Mouse (Mus musculus): ENCODE measurements around the gene Hoxa5. TPM values are rescaled to one million over a fixed set of nuclear protein-coding genes. Genes with fewer than 3 reads are reported as not detected.

The Hoxa5 gene
- total and polyA plus RNA-seq, 2 experiments from 2014 or later = 81.7 to 108 TPM

GRCm38 (mm10) chr6:52156551-52157200 is 47.7 kb downstream of the Hoxa5 start:
- ATAC-seq = no peak

GRCm38 (mm10) chr6:52155471-52155870 is 48.9 kb downstream of the Hoxa5 start:
- ATAC-seq (no peak), DNase-seq (ENCODE audit: low spot score) (no peak)
- no peaks in the 10 kb centered on the region for H3K36me3 ChIP-seq (ENCODE audit: insufficient read depth, low read length)
- peaks cover 86% of the 10 kb centered on the region for H3K27me3 ChIP-seq (ENCODE audit: insufficient read depth, low read length)
- no peak overlapping the region for H3K4me3 ChIP-seq (ENCODE audit: low read length)
- H3K4me1 ChIP-seq (ENCODE audit: insufficient read depth, low read length) = no peaks in the 10 kb centered on the region
- no peak for TF ChIP-seq CTCF (IDR thresholded peaks at IDR 0.05; ENCODE audit: low read depth)
- no peak overlapping the region for H3K9ac ChIP-seq (replicated peaks; ENCODE audit: low read length)
- no peak overlapping the region for H3K27ac ChIP-seq
- H3K9me3 ChIP-seq (ENCODE audit: low read length) = no peaks in the 10 kb centered on the region
- WGBS = 61% methylated on average over 3 of the region's 3 CpGs
- no peak overlapping the region for H3K4me2 ChIP-seq (ENCODE audit: low read depth, low read length)

More at GRCm38 (mm10) chr6:52156551-52157200, 47.7 kb downstream of the Hoxa5 start:
- Histone ChIP-seq H3K9me3 (ENCODE audit: low read length) (no peaks in the 10 kb centered on the region), H3K9ac (replicated peaks; ENCODE audit: low read length) (no peak overlapping the region), H3K4me1 (ENCODE audit: insufficient read depth, low read length) (no peaks in the 10 kb centered on the region), H3K4me3 (ENCODE audit: low read length) (peak overlapping the region; percentile 67), H3K27ac (no peak overlapping the region), H3K36me3 (ENCODE audit: insufficient read depth, low read length) (no peaks in the 10 kb centered on the region), H3K4me2 (ENCODE audit: low read depth, low read length) (peak overlapping the region; percentile 93), H3K27me3 (ENCODE audit: insufficient read depth, low read length) (peaks cover 79% of the 10 kb centered on the region)
- WGBS = 17% methylated on average over 20 of the region's 20 CpGs
- DNase-seq (ENCODE audit: low spot score) = no peak
- no peak for TF ChIP-seq CTCF (IDR thresholded peaks at IDR 0.05; ENCODE audit: low read depth)

DNA sequence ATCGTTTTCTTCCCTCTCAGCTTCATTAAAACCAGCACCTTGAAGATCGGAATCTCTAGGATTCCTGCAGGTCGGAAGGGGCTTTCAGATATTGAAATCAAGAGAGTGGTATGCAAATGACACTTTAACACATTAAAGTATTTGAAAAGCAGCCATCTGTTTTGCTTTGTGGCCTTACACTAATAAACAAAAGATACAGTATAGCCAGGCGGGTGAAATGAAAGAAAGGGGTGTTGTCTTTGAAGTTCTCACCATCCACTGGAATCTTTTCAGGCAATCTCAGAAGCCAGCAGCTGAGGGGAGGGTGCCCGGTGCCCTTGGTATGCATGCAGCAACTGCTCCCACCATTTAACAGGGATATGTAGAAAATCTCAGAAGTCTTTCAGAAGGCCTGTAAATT is 50.3 kb downstream of the Hoxa5 start:
- no peaks in the 10 kb centered on the region for H3K9me3 ChIP-seq (ENCODE audit: low read length)
- WGBS = 23% methylated on average over 5 of the region's 5 CpGs

DNA sequence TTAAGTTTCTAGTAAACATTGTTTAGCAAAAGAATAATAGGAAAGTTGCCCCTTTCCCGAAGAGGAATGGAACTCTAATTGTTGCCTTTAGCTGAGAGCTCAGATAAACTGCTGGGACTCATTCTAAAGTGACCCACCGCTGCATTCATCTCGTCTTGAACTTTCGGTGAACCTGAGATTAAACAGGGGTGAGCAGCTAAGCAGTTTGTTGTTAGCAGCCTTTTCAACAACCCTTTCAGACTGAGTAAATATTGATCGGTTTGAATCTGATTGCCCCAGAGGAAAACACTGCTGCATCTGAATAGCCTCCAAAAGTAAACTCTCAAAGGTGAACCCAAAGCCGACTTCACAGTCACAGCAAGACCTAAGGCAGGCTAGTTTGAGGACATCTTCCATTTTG is 51.1 kb downstream of the Hoxa5 start:
- Histone ChIP-seq H3K9me3 (ENCODE audit: low read length) (no peaks in the 10 kb centered on the region), H3K4me3 (ENCODE audit: low read length) (no peak overlapping the region), H3K9ac (replicated peaks; ENCODE audit: low read length) (no peak overlapping the region), H3K4me1 (ENCODE audit: insufficient read depth, low read length) (no peaks in the 10 kb centered on the region), H3K4me2 (ENCODE audit: low read depth, low read length) (no peak overlapping the region), H3K27ac (no peak overlapping the region), H3K36me3 (ENCODE audit: insufficient read depth, low read length) (no peaks in the 10 kb centered on the region), H3K27me3 (ENCODE audit: insufficient read depth, low read length) (peaks cover 79% of the 10 kb centered on the region)
- ATAC-seq (no peak), DNase-seq (ENCODE audit: low spot score) (no peak)
- no peak for TF ChIP-seq CTCF (IDR thresholded peaks at IDR 0.05; ENCODE audit: low read depth)
- 10% methylated on average over 6 of the region's 6 CpGs for WGBS

More for the DNA sequence above, 50.3 kb downstream of the Hoxa5 start:
- Histone ChIP-seq H3K4me2 (ENCODE audit: low read depth, low read length) (no peak overlapping the region), H3K27me3 (ENCODE audit: insufficient read depth, low read length) (peaks cover 86% of the 10 kb centered on the region), H3K9ac (replicated peaks; ENCODE audit: low read length) (no peak overlapping the region), H3K27ac (no peak overlapping the region), H3K4me1 (ENCODE audit: insufficient read depth, low read length) (no peaks in the 10 kb centered on the region), H3K36me3 (ENCODE audit: insufficient read depth, low read length) (no peaks in the 10 kb centered on the region), H3K4me3 (ENCODE audit: low read length) (no peak overlapping the region)
- ATAC-seq = no peak
- no peak for DNase-seq (ENCODE audit: low spot score)
- no peak for TF ChIP-seq CTCF (IDR thresholded peaks at IDR 0.05; ENCODE audit: low read depth)

GRCm38 (mm10) chr6:52152226-52153193 is 51.9 kb downstream of the Hoxa5 start:
- no peak for ATAC-seq
- 16% methylated on average over 16 of the region's 16 CpGs for WGBS
- H3K27ac ChIP-seq = no peak overlapping the region
- TF ChIP-seq CTCF (IDR thresholded peaks at IDR 0.05; ENCODE audit: low read depth) = no peak
- no peak overlapping the region for H3K9ac ChIP-seq (replicated peaks; ENCODE audit: low read length)
- H3K4me2 ChIP-seq (ENCODE audit: low read depth, low read length) = no peak overlapping the region
- DNase-seq (ENCODE audit: low spot score) = no peak
- no peaks in the 10 kb centered on the region for H3K9me3 ChIP-seq (ENCODE audit: low read length)
- H3K36me3 ChIP-seq (ENCODE audit: insufficient read depth, low read length) = no peaks in the 10 kb centered on the region
- no peak overlapping the region for H3K4me3 ChIP-seq (ENCODE audit: low read length)
- H3K4me1 ChIP-seq (ENCODE audit: insufficient read depth, low read length) = no peaks in the 10 kb centered on the region
- H3K27me3 ChIP-seq (ENCODE audit: insufficient read depth, low read length) = peaks cover 76% of the 10 kb centered on the region

MicroRNAs encoded within 50 kb of the gene (microRNA counts, 519-probe panel; counts per million panel counts)
- microRNA mmu-miR-196b = 370 counts per million, percentile 5 among the panel's probes with 10 or more counts

Small RNA genes lying within 50 kb of the gene (microRNA-seq; reads per million reads assigned to microRNA genes)
- 15.0 to 17.5 reads per million in 2 experiments for gene Mir196b

Other genes starting within 250 kb of the Hoxa5 start
- gene Skap2, start 192.0 kb downstream of the Hoxa5 start, total RNA-seq (2014; rRNA removed) = 9.8 and 11.1 TPM in 2 replicates
- gene Skap2, start 192.0 kb downstream of the Hoxa5 start, polyA plus RNA-seq (2015; fragmentation: Nextera tagmentation; extraction: Ambion mirVana) = 28.1 TPM in 2 replicates
- 1.1 and 3.7 TPM in 2 replicates for gene Hoxa1, start 46.3 kb downstream of the Hoxa5 start, total RNA-seq (2014; rRNA removed)
- 1.1 and 1.2 TPM in 2 replicates for gene Hoxa1, start 46.3 kb downstream of the Hoxa5 start, polyA plus RNA-seq (2015; fragmentation: Nextera tagmentation; extraction: Ambion mirVana)
- 20.3 and 24.3 TPM in 2 replicates for gene Hoxa2, start 39.8 kb downstream of the Hoxa5 start, total RNA-seq (2014; rRNA removed)
- 16.3 and 16.5 TPM in 2 replicates for gene Hoxa2, start 39.8 kb downstream of the Hoxa5 start, polyA plus RNA-seq (2015; fragmentation: Nextera tagmentation; extraction: Ambion mirVana)
- gene 5730596B20Rik, start 27.1 kb downstream of the Hoxa5 start, total RNA-seq (2014; rRNA removed) = 1.1 and 1.2 TPM in 2 replicates
- 1.3 and 1.5 TPM in 2 replicates for gene 5730596B20Rik, start 27.1 kb downstream of the Hoxa5 start, polyA plus RNA-seq (2015; fragmentation: Nextera tagmentation; extraction: Ambion mirVana)
- 4.8 and 7.3 TPM in 2 replicates for gene Hoxa4, start 12.8 kb downstream of the Hoxa5 start, total RNA-seq (2014; rRNA removed)
- 10.5 and 12.0 TPM in 2 replicates for gene Hoxa4, start 12.8 kb downstream of the Hoxa5 start, polyA plus RNA-seq (2015; fragmentation: Nextera tagmentation; extraction: Ambion mirVana)
- gene Hoxa6, start 4.1 kb upstream of the Hoxa5 start, total RNA-seq (2014; rRNA removed) = 12.3 and 25.8 TPM in 2 replicates
- 6.0 and 7.7 TPM in 2 replicates for gene Hoxa6, start 4.1 kb upstream of the Hoxa5 start, polyA plus RNA-seq (2015; fragmentation: Nextera tagmentation; extraction: Ambion mirVana)
- 8.7 and 9.8 TPM in 2 replicates for gene Hoxa3, start 8.7 kb upstream of the Hoxa5 start, total RNA-seq (2014; rRNA removed)
- gene Hoxa3, start 8.7 kb upstream of the Hoxa5 start, polyA plus RNA-seq (2015; fragmentation: Nextera tagmentation; extraction: Ambion mirVana) = 7.9 and 8.8 TPM in 2 replicates
- gene Gm28308, start 8.8 kb upstream of the Hoxa5 start, total RNA-seq (2014; rRNA removed) = 0.83 and 2.2 TPM in 2 replicates
- not detected in 2 replicates for gene Gm28308, start 8.8 kb upstream of the Hoxa5 start, polyA plus RNA-seq (2015; fragmentation: Nextera tagmentation; extraction: Ambion mirVana)
- 2.6 and 2.9 TPM in 2 replicates for gene Hoxa7, start 17.3 kb upstream of the Hoxa5 start, total RNA-seq (2014; rRNA removed)
- 1.3 and 3.9 TPM in 2 replicates for gene Hoxa7, start 17.3 kb upstream of the Hoxa5 start, polyA plus RNA-seq (2015; fragmentation: Nextera tagmentation; extraction: Ambion mirVana)
- 0.26 TPM in 1 of 2 replicates, not detected in the other for gene Hoxa9, start 26.5 kb upstream of the Hoxa5 start, total RNA-seq (2014; rRNA removed)
- gene Hoxa9, start 26.5 kb upstream of the Hoxa5 start, polyA plus RNA-seq (2015; fragmentation: Nextera tagmentation; extraction: Ambion mirVana) = 0.18 TPM in 1 of 2 replicates, not detected in the other
- gene Hoxa10, start 36.3 kb upstream of the Hoxa5 start, total RNA-seq (2014; rRNA removed) = not detected in 2 replicates
- gene Hoxa10, start 36.3 kb upstream of the Hoxa5 start, polyA plus RNA-seq (2015; fragmentation: Nextera tagmentation; extraction: Ambion mirVana) = not detected in 2 replicates
- not detected in 2 replicates for gene Hoxa11, start 41.2 kb upstream of the Hoxa5 start, total RNA-seq (2014; rRNA removed)
- not detected in 2 replicates for gene Hoxa11, start 41.2 kb upstream of the Hoxa5 start, polyA plus RNA-seq (2015; fragmentation: Nextera tagmentation; extraction: Ambion mirVana)
- not detected in 2 replicates for gene Hoxa13, start 56.3 kb upstream of the Hoxa5 start, total RNA-seq (2014; rRNA removed)
- not detected in 2 replicates for gene Hoxa13, start 56.3 kb upstream of the Hoxa5 start, polyA plus RNA-seq (2015; fragmentation: Nextera tagmentation; extraction: Ambion mirVana)
- 2.0 and 6.2 TPM in 2 replicates for gene Evx1, start 108.9 kb upstream of the Hoxa5 start, total RNA-seq (2014; rRNA removed)
- gene Evx1, start 108.9 kb upstream of the Hoxa5 start, polyA plus RNA-seq (2015; fragmentation: Nextera tagmentation; extraction: Ambion mirVana) = 1.3 and 2.1 TPM in 2 replicates